Mouse (Mus musculus) neural tube, postnatal 0 days (tissue): ENCODE measurements around the gene Cct4. TPM values are rescaled to one million over a fixed set of nuclear protein-coding genes. Genes with fewer than 3 reads are reported as not detected.

Experiments
- polyA plus RNA-seq: library from polyadenylated mRNA; unstranded; fragments of >200 nt; fragmentation: Nextera tagmentation; extraction: Ambion mirVana; gene quantifications from 2 replicates; pipeline ENCODE4 v1.2.1, GENCODE M21; 2015

Gene Cct4
- 199 and 203 TPM in 2 replicates for polyA plus RNA-seq

GRCm38 (mm10) chr11:22990393-22991126 is at the start of gene Cct4:
Cct4 (plus strand) TSS chr11:22990519.

DNA sequence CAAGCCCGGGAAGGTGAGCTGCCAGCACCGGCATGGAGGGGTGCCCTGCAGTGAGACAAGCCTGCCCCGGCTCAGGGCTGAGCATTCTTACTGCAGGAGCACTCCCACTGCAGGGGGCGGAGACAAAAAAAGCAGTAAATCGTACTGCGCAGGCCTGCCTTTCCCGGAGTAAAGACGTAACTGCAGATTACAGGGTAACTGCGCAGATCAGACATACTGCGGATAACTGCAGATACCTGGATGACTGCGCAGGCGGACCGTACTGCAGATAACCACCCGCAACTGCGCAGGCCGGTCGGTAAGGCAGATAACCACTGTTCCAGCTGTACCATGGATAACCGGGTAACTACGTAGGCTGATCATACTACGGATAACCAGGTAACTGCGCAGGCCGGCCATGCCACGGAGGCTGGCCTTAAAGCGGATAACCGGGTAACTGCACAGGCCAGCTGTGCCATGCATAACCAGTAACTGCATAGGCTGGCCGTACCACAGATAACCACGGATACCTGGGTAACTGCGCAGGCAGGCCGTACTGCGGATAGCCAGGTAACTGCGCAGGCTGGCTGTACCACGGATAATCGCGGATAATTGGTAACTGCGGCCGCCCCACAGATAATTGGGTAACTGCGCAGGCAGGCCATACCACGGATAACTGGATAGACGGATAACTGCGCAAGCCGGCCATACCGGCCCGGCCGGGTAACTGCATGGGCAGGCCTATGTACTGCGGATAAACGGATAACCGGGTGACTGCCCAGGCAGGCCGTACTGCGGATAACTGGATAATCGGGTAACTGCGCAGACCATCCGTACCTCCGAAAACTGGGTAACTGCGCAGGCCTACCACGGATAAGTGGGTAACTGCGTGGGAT is 18.2 kb upstream of the Cct4 start, which contains the start of gene Zrsr1:
TSS of gene Zrsr1 (plus strand) at position 171 of the 875 bp plus-strand sequence.

GRCm38 (mm10) chr11:22981984-22982757 is 8.1 kb upstream of the Cct4 start, which contains the start of the genes Gm28048 and Commd1:
Gm28048 (minus strand) TSS chr11:22982090.
Commd1 (minus strand) TSS chr11:22982382.

DNA sequence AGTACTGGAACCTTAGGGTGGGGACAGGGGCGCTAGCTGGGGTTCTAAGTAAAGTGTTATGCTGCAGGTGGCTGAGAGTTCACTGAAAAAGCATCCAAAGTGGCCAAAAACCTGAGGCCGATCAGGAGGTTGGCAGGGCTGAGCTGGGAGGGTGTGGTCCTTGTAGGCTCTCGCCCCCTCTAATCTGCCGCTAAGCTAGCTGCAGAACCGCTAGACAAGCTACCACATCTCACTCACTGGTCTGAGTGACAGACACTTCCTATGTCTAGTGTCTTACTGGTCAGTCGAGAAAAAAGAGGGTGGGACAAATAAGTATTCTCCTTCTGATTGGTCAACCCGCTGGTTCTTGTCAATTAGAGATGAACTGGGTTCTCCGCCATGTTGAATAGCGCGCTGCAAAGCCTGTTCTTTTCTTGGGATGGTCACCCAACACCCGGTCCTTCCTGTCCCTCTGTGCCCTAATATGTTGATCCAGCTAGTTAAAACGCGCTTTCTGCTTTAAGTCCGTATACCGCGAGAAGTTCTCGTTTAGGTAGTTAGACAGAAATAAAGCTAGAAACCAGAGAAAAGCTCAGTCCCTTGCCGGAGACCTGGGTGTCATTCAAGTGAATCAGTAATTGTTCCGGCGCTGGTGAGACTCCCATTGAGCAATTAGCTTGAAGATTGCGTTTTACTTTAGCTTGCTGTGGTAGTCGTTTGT is 17.3 kb downstream of the Cct4 start, which contains the start of gene Fam161a:
TSS of gene Fam161a (plus strand) at position 51 of the 700 bp plus-strand sequence.

Other genes with a start within 250 kb of the Cct4 start
- gene B3gnt2, start 129.6 kb upstream of the Cct4 start, polyA plus RNA-seq, result 3.4 and 3.5 TPM in 2 replicates
- gene Zrsr1, start 18.5 kb upstream of the Cct4 start, polyA plus RNA-seq, result 9.6 and 10.6 TPM in 2 replicates
- gene Gm28048, start 8.4 kb upstream of the Cct4 start, polyA plus RNA-seq, result 3.4 and 4.2 TPM in 2 replicates
- gene Commd1, start 8.1 kb upstream of the Cct4 start, polyA plus RNA-seq, result 213 and 230 TPM in 2 replicates
- 5.0 and 5.3 TPM in 2 replicates for gene Fam161a, start 17.0 kb downstream of the Cct4 start, polyA plus RNA-seq